Mouse (Mus musculus) heart, adult 8-10 months (tissue): ENCODE measurements around the gene Prr3. TPM values are rescaled to one million over a fixed set of nuclear protein-coding genes. Genes with fewer than 3 reads are reported as not detected.
A peak's percentile ranks its signal among the peaks of the same experiment; 100 is the strongest.
"Not testable (repeated sequence)": the region's sequence is repeated elsewhere in the genome, so short reads cannot be mapped to it uniquely, and the experiment has no call there.

Experiments used
- DNase-seq: peaks from one replicate; pipeline ENCODE4 v3.0.0; 2022; ENCODE audit warnings: low spot score
- total RNA-seq, 4 experiments: library from RNA; stranded (reverse); gene quantifications; 2 replicates each; pipeline ENCODE4 v1.2.4; 2022

The Prr3 gene
- total RNA-seq, result 1 to 10 TPM; 2.0 to 4.0 (median 2.9) TPM

DNA sequence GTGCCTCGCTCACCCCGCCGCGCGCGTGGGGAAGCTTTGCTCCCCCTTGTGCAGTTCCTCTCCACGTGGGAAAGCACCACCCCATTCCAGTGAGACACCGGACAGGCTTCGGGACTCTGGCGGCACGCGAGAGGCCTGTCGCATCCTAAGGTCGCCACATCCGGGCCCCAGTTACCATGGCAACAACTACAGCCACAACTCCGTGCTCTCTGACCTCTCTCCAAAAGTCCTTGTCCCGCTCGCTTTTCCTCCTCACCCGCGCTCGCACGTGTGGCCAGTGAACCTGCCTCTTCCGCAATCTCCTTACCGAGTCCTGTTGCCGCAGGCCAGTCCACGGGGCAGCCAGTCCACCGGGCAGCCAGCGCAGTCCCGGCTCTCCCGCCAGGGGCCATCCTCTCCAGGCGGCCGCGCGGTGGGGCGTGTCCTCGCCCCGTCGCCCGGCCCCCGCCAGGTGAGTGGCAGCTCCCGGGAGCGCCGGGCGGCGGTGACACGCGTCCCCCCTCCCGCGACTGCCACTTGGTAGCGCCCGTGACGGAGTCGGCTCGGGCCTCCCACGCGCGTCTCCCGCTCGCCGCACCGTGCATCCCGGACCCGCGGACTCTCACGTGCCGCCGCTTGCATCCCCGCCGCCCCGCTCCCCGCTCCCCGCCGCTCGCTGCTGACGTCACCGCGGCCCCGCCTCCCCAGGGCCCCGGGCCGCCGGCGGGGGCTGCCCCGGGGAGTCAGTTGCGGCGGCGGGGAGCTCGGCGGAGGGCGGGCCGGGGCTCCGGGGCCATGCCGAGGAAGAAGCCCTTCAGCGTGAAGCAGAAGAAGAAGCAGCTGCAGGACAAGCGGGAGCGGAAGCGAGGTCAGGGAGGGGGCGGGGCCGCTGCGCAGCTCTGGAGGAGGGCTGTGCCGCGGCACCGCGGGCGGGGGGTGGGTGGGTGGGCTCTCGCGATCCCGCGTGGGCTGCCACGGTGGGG is at the start of gene Prr3, which contains the start of gene Gnl1:
Gene Prr3 (minus strand): TSS at position 836 of the 962 bp plus-strand sequence.
Gene Gnl1 (plus strand): TSS at position 451 of the 962 bp plus-strand sequence.
- DNase-seq, result peak; percentile 91

DNA sequence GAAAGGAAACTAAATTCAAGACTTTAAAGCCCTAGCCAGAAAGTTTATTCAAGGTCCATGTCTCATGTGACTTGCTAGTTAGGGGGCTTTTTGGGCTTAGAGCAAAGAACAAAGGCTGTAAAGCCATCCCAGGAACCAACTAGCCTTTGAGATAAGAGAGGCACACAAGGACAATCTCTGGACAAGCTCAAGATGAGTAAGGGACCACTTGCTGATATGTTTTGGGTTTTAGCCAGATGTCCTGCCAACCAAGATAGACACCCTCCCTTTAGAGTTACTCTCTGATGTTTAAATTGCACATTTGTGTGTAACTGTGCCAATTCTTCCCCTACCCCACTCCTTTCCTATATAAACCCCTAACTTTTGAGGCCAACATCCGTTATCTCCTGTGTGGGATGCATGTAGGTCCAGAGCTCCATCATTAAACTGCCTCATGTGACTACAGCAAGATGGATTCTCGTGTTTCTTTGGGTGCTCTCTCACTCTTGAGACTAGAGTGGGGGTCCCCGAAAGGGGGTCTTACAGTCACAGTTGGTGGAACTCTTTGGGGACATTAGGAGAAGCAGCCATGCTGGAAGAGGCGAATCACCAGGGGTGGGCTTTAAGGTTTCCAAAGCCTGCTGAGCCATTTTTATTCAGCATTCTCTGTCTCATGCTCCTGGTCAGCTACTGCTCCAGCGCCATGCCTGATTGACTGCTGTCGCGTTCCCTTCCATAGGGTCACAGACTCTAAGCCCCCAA is 49.0 kb upstream of the Prr3 start:
- no peak for DNase-seq

DNA sequence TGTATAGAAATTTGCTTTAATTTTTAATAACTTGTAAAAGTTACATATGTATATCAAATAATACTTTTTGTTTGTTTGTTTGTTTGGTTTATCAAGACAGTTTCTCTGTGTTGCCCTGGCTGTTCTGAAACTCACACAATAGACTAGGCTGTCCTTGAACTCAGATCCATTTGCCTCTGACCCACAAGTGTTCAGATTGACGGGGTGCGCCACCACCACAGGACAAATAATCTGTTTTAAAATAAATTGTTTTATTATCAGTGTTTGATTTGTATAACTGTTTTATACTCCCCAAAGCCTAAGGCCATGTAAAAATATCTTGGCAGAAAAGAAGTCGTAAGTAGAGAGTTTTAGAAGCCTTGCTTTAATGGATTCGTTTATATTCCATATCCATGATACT is 47.6 kb upstream of the Prr3 start:
- no peak for DNase-seq

DNA sequence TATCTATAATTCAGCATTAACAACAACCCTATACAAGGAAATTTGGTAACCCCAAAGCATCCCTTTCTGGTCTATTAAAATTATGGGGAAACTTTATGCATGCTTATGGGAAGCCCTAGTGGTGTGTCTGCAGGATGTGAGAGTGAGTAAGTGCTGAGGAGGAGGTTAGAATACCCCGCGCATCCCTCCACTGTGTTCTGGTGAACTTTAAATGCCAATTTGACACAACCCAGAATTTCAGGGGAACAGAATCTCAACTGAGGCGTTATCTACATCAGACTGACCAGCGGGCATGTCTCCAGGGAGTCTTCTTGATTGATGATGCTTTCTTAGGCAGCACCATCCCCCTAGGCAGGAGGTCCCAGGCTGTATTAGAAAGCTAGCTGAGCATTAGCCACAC is 45.9 kb upstream of the Prr3 start:
- DNase-seq, result no peak

DNA sequence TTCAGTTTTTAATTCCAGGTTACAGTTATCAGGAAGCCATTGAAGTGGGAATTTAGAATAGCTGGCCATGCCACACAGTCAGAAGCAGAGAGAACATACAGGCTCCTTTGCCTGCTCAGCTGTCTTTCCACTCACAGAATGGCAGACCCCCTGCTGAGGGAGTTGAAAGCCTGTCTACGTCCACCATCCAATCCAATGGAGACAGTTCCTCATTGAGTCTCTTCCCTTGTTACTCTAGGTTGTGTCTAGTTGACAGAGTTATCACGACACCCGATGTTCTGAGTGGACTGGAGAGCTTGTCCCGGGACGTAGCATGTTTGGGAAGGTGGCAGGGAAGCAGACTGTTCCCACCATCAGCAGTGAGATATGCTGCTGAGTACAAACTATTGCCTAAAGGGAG is 45.2 kb upstream of the Prr3 start:
- no peak for DNase-seq

DNA sequence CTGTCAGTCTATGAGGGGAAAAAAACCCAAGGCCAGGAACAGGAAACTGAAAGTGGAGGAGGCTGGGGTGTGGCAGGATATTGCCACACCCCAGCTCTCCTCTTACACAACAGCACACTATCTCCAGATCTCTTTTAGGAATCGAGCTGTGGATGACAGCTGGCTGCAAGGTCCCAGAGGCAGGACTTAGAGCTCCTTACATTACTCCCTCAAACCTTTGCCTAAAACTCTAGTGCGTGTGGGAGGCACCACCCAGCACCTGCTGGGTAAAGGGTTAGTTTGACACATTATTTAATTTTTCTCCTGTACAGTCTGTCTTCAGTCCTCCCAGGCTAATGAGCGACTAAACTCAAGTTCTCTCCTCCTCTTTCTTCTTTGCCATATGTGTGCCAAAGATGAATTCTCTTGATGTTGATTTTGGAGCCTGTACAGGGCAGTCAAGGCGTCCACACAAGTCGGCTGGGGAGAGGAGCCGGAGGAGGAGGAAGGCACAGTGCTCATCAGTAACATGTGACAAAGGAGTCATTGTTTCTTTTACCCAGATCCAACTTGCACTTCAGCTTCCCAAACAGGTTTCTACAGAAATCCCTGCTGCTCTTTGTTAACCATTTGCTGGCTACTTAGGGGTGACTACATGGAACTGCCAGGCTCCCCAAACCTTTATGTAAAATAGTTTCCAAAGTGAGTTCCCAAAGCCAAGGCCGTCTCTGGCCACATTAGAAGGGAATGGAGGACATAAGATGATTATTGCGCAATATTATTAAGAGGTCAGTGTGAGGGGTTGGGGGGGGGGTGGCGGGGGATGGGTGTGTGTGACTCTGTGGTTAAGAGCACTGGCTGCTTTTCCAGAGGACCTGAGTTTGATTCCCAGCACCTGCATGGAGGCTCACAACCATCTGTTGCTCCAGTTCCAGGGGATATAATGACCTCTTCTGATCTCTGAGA is 43.9 kb upstream of the Prr3 start:
- peak; percentile 62 for DNase-seq

DNA sequence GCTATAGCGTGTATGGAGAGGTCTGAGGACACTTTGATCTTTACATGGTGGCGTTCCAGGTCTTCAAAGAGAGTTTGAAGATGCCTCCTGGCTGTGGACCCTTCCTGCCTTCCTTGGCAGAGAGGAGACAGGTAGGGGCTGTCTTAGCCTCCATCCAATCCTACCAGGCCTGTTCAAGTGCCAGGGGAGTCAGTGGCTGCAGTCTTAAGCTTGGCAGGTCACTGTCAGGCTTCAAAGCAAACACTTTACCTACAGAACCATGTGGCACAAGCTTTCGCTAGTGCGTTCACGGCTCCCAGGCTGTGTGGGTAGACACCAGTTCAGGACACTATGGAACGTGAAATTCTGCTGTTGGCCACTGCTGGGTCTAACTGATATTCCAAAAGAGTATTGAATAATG is 42.9 kb upstream of the Prr3 start:
- no peak for DNase-seq

DNA sequence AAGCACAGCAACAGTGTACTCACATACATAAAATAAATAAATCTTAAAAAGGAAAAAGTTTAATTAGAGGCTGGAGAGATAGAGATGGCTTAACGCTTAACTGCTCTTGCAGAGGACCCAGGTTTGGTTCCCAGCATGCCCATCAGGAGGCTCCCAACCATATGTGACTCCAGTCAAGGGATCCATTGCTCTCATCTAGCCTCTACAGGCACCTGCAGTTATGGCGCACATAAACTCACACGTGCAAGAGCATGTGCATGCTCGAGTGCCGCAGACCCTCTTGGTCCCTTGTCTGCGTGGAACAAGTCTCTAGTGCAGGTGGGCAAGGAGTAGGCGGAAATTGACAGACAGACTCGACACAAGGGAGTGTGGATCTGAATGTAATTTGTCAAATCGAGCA is 42.1 kb upstream of the Prr3 start:
- DNase-seq, result no peak

DNA sequence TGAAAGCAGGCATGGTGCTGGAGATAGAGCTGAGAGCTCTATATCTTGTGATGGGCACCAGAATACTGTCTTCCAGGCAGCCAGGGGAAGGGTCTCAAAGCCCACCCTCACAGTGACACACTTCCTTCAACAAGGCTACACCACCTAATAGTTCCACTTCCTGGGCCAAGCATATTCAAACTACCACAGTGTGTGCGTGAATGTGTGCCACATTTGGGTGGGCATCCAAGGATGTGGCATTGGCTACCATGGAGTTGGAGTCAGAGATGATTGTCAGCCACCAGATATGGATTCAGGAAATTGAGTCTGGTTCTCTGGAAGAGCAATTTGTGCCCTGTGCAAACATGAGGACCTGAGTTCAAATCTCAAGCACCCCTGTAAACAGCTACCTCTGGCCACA is 41.3 kb upstream of the Prr3 start:
- no peak for DNase-seq

DNA sequence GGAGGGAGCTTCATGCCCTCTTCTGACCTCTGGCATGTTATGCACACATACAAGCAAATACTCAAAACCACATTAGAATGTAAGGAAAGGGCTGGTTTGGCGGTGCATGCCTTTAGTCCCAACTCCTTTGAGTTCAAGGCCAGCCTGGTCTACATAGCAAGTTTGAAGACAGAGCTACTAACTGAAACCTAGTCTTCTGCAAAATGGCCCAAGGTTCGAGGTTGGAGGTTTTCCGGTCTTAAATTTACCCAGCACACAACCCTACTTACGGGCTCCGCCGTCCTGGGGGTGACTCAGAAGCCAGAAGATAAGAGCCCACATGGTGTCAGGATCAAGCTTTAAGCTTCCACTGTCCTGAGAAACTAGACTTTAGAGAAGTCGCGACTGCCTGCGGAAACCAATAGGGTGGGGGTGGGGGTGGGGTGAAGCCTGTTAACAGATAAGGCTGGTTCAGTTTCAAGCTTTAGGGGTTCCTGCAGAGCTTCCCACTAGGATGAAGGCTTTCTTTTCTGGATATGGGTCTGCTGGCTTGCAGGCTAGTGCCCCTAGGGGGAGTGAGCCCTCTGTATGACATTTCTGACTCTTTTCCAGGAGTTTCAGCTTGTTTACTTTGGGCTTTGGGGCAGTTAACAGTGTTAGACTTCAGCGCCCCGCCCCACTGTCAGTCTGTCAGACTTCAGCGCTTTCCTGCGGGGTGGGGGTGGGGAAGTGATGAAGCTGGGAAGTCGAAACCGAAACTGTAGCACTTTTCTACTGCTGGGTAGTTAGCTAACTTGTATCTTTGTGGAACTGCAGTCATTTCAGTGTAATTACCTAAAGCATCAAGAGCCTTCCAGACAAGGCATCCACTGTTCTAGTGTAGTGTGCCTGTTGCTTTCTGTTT is 40.4 kb upstream of the Prr3 start, which contains the start of gene H2-T24:
Gene H2-T24 (minus strand): TSS at position 370 of the 883 bp plus-strand sequence.
- DNase-seq, result peak; percentile 87

DNA sequence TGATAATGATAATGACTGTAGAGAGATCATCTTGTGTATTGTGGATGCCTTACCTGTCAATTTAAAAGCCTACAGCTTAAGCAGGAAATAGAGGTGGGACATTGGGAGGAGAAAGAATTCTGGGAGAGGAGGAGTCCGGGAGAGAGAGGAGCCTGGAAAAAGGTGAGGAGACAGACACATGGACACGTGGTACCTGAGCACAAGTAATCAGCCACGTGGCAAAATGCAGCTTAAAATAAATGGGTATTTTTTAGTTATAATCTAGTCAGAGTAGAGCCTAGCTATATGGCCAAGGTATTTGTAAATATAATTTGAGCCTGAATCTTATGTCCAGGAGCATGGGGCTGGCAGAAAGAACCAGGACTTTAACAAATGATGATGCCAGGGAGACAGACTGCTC is 39.5 kb upstream of the Prr3 start:
- DNase-seq, result no peak

DNA sequence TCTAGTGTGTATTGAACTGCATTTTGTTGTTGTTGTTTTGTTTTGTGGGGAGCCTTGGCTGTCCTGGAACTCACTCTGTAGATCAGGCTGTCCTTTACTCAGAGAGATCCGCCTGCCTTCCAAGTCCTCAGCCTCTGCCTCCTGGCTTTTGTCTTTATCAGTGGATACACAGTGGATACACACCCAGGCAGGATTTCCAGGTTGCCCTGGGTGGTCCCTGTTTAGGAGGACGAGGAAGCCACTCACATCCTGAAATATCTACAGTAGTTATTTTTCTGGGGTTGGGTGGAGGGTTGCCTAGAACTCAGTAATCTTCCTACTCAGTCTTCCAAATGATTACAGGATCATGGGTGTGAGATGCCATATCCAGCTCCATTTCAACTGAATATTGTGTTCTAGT is 38.9 kb upstream of the Prr3 start:
- peak; percentile 78 for DNase-seq

DNA sequence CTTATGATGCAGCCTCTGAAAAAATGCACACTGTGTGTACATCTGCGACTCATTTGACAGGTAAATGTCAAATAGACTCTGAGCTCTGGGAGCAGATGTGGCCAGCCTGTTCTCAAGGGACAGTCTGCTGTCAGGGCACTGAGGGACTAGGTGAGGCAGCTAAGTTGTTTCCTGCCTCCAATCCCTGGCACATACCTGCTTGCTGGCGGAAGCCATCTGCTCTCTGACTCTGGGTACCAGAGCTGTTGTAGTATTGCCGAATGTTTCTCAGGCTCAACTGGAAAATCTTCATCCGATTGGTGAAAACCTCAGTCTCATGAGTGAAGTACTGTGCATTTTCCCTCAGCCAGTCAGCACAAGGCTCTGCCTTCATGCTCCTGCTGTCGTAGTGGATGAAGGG is 37.0 kb upstream of the Prr3 start:
- no peak for DNase-seq

DNA sequence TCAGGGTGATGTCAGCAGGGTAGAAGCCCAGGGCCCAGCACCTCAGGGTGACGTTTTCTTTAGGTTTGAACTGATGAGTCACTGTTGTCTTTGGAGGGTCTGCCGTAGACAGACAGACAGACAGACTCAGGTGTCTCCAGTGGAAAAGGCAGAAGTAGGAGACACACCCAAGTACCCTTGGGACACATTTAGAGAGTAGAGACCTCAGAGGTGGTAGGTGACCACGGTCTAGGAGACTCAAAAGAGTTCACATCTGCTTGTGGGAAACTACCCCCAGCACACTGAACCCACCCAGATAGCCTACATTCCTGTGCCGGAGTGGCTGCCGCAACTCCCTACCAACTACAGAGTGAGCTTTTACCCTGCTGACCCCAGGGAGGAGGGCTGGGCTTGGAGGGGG is 34.9 kb upstream of the Prr3 start:
- no peak for DNase-seq

DNA sequence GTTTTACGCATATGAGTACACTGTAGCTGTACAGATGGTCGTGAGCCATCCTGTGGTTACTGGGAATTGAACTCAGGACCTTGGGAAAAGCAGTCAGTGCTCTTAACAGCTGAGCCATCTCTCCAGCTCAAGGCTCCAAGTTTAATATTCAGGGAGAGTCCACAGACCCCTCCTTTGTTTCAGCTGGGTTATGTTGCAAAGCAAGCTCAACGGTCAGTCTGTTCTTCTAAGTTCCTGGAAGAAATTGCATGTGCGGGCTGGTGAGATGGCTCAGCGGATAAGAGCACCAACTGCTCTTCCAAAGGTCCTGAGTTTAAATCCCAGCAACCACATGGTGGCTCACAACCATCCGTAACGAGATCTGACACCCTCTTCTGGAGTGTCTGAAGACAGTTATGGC is 24.4 kb upstream of the Prr3 start:
- DNase-seq, result not testable (repeated sequence)

DNA sequence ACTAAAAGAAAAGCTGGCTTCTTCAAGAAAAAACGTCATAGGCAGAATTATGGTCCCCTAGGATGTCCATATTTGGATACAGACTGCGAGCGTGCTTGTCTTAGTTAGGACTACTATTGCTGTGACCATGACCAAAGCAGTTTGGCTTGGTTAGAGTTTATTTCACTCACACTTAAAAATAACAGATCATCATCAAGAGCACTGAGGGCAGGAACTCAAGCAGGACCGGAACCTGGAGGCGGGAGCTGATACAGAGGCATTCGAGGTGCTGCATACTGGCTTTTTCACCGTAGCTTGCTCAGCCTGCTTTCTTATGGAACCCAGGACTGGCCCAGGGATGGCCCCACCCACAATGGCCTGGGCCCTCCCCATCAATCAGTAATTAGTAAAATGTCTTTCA is 23.3 kb upstream of the Prr3 start:
- no peak for DNase-seq

DNA sequence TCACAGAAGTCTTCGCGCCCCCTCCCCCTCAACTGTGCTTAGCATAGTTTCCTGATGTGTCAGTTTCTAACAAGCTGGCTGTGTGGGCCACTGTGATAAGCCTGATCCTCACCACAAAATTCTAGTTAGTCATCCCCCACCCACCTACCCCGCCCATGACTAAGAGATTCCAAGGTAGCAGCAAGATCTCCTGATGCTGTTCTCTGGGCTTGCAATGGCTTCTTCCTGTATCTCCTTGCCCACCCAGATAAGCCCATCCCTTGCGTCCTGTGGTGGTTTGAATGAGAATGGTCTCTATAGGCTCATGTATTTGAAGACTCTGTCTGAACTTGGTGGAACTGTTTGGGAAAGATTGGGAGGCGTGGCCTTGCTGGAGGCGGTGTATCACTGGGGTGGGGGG is 21.9 kb upstream of the Prr3 start:
- no peak for DNase-seq

DNA sequence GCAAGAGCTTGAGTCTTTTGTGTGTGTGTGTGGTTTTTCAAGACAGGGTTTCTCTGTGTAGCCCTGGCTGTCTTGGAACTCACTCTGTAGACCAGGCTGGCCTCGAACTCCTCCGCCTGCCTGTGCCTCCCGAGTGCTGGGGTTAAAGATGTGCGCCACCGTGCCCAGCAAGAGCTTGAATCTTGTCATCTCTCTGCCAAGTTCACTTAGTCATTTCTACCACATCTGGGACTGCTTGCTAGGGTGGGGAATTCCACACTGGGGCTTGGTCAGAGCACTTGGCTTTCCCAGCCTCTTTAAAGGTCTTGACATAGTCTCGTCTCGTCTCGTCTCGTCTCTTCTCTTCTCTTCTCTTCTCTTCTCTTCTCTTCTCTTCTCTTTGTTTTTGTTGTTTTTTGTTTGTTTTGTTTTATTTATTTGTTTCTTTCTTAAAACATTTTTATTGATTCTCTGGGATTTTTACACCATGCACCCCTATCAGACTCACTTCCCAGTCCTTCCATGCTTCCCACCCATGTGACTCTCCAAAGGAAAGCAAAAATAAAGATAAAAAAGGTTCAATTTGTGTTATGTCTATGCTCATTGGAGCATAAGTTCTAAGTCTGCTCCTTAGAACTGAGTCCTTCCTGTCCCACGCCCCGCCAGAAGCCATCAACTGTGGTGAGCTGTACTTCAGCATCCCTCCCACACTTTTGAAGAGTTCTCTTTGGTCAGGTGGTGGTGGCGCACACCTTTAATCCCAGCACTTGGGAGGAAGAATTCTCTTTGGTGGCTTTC is 21.3 kb upstream of the Prr3 start:
- DNase-seq, result no peak

DNA sequence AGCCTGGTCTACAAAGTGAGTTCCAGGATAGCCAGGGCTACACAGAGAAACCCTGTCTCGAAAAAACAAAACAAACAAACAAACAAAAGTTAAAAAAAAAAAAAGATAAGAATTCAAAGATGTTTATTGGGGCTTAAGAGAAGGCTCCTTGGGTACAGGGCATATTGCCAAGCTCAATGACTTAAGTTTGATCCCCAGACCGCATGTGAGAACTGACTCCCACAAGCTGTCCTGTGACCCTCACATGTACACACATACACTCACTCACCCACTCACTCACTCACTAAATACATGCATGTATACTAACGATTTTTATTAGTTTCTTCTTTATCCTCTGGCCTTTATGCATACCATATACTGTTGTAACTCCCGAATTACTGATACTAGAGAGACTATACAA is 20.3 kb upstream of the Prr3 start:
- no peak for DNase-seq

DNA sequence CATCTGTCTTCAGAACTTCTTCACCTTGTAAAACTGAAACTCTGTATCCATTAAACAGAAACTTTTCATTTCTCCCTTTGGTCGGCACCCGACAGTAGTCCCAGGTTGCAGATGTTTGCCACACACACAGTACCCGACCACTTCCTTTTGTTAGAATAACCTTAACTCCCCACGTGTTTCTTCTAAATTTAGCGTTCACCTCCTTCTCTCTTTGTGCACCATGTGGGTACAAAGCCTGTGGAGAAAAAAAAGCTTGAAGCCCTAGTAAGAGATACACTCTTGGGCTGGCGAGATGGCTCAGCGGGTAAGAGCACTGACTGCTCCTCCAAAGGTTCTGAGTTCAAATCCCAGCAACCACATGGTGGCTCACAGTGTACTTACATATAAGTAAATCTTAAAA is 19.3 kb upstream of the Prr3 start:
- no peak for DNase-seq
